Mouse (Mus musculus) stomach, adult 2 months (tissue): ENCODE data around the gene Nsdhl. TPM values are rescaled to one million over a fixed set of nuclear protein-coding genes. Genes with fewer than 3 reads are reported as not detected.

ENCODE experiments used
- polyA plus RNA-seq: library from polyadenylated mRNA; depleted of rRNA; stranded (reverse); fragments of >200 nt; gene quantifications from 2 replicates; pipeline ENCODE4 v1.2.3, GENCODE M21; 2012; rRNA removed

Nsdhl gene
- polyA plus RNA-seq: 3.7 and 5.7 TPM in 2 replicates

DNA sequence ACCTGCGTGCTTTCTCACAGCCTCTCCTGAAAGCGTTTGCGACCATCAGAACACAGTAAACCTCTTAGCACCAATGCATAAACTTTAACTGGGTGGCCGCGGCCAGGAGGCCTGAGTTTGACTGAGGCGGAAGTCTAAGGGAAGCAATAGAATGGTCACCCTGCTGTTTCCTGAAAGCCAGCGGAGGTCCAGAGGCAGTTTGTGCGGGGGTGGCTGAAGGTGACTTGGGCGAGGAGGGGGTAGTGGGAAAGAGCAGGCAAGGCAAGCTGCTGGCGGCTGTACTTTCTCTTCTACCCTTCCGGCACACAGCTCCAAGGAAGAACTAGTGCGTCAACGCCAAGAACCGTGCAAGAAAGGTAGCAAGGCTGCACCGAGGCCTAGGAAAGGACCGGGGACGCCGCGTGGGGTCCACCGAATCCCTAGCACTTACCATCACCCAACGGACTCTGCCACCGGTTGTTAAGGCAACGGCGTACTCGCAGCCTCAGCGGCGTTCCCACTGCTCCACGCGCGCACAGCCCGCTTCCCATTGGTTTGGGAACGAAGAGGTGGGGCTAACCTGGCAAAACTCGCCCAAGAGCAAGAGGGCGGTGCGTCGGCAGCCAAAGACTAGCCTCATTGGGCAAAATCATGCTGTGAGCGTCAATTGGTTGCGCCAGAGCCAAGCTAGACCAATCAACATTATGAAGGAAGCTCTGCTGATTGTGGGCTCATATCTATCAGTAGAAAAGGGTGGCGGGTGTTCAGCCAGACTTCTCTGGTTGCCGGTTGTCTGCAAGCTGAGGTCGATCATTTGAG lies at the start of gene Nsdhl, which contains the start of gene Cetn2:
Gene Nsdhl, plus strand, starts transcription at position 674 of the 798 bp plus-strand sequence.
Gene Cetn2, minus strand, starts transcription at position 528 of the 798 bp plus-strand sequence.

DNA sequence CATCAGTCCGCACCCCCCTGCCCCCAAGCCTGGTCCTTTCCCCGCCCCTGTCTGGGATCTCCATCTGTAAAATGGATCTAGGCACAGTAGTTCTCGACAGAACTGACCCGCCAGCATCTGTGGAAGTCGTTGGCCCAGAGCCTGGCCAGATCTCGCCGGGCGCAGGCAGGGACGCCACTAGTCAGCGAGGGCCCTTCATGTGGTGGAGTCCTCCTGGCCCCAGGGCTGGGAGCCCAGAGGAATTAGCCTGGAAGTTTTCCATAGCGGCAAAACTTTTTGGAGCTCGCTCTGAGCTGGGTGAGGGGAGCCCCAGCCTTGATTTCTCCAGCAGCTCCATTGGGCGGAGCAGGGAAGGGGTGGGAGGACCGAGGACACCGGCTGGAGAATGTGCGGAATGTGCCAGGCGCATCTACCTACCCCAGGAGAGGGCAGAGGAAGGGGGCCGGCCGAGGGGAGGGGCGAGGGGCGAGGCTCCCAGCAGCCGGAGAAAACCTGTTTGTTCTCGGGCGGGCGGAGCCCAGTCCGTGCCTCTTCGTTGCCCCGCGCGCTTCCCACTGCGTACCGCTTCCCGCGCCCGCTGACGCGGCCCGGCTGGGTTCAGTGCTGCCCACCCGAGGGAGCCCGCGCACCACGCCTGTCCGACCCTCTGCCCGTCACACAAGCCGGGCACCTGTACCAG lies 68.6 kb downstream of the Nsdhl start, which contains the start of gene Zfp185:
Gene Zfp185, plus strand, starts transcription at position 499 of the 679 bp plus-strand sequence.

Other genes starting within 250 kb of the Nsdhl start
- 0.03 and 0.04 TPM in 2 replicates for gene Gabrq, start 93.4 kb upstream of the Nsdhl start, polyA plus RNA-seq
- gene Cetn2, start 146 bp upstream of the Nsdhl start, polyA plus RNA-seq: 0.41 and 0.56 TPM in 2 replicates
- 1.2 and 1.7 TPM in 2 replicates for gene Zfp185, start 68.8 kb downstream of the Nsdhl start, polyA plus RNA-seq
- not detected in 2 replicates for gene Pnma5, start 118.5 kb downstream of the Nsdhl start, polyA plus RNA-seq
- not detected in 2 replicates for gene Pnma3, start 146.2 kb downstream of the Nsdhl start, polyA plus RNA-seq
- not detected in 2 replicates for gene Xlr4a, start 163.9 kb downstream of the Nsdhl start, polyA plus RNA-seq
- gene Xlr3a, start 178.5 kb downstream of the Nsdhl start, polyA plus RNA-seq: 0.29 and 1.0 TPM in 2 replicates
- 0.02 TPM in 1 of 2 replicates, not detected in the other for gene Gm14685, start 198.5 kb downstream of the Nsdhl start, polyA plus RNA-seq
- not detected in 2 replicates for gene Xlr5b, start 230.2 kb downstream of the Nsdhl start, polyA plus RNA-seq
- not detected in 2 replicates for gene DXBay18, start 230.9 kb downstream of the Nsdhl start, polyA plus RNA-seq